Comparison of ENCODE assay signal across 21 mouse cellular contexts in the genomic region with DNA sequence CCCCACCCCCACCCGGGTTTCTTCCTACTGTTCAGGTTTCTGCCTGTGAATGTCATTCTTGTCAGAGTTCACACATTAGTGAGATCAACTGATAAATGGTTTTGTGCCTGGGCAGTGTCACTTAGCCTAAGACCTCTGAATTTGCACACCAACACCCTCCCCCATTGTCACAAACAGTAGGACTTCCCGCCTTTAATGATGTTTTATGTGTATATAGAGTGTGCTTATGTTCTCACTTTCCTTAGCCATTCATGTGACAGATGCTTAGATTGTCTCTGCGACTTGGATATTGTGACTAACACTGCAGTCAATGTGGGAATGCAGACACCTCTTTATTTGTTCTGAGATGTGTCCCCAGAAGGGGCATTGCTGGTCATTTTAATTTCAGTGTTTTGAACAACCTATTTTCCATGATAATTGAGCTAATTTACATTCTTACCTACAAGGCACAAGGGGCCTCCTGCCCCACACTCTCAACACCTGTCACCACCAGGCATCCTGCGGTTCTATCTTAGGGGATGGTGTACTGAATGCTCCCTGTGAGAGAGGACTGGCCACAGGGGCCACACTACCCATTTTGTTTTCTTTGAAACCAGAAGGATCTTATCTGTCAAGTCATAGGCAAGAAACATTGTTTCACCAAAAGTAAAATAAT.
DNase-seq lines count a peak whose midpoint lies in the region; ATAC-seq and TF ChIP-seq lines count a peak whose summit lies in the region.
"Had no signal": no experiment of that assay in that cellular context is flagged by ENCODE, and none has a peak within 500 bp of the region (broad histone marks: within the 10 kb centered on the region; RNA-seq: fewer than 3 reads in every experiment).

No protein-coding gene starts in this region.

- WGBS in forebrain, embryonic 11.5 days = 23% methylated on average over 4 of the region's 4 CpGs
- 17% methylated on average over 4 of the region's 4 CpGs for whole genome bisulfite sequencing in forebrain, postnatal 0 days
- WGBS in kidney, embryonic 16.5 days = 9% methylated on average over 4 of the region's 4 CpGs
- WGBS in forebrain, embryonic 14.5 days = 8% methylated on average over 4 of the region's 4 CpGs

- H3K4me3 ChIP-seq in forebrain, embryonic 11.5 days (ENCODE audit: low read depth, low read length) = no peak overlapping the region
- no peak overlapping the region for H3K4me3 ChIP-seq in forebrain, postnatal 0 days (ENCODE audit: low read depth, low read length)
- no peak overlapping the region for H3K4me3 ChIP-seq in kidney, embryonic 16.5 days (ENCODE audit: low read length)
- H3K4me3 ChIP-seq in forebrain, embryonic 14.5 days (ENCODE audit: low read depth, low read length) = no peak overlapping the region
- no peak overlapping the region for H3K4me3 ChIP-seq in myocyte
- H3K4me3 ChIP-seq: embryonic facial prominence, embryonic 10.5 days; gastrocnemius, adult 2 months; midbrain, embryonic 15.5 days; neural tube, embryonic 13.5 days had no signal

- H3K4me1 ChIP-seq in forebrain, embryonic 11.5 days (replicated peaks; ENCODE audit: control insufficient read depth, insufficient read depth, low read length) = 0 out of 2 replicates have a peak, but pooled peaks cover 2% of the 10 kb centered on the region
- H3K4me1 ChIP-seq in forebrain, postnatal 0 days (ENCODE audit: insufficient read depth) = no peaks in the 10 kb centered on the region
- peaks cover 11% of the 10 kb centered on the region for H3K4me1 ChIP-seq in kidney, embryonic 16.5 days (ENCODE audit: insufficient read depth, low read length)
- H3K4me1 ChIP-seq in forebrain, embryonic 14.5 days (ENCODE audit: control insufficient read depth, insufficient read depth, low read length) = peaks cover 10% of the 10 kb centered on the region

- TF ChIP-seq POLR2A in myocyte (IDR thresholded peaks at IDR 0.05; ENCODE audit: insufficient read length, low read depth) = no peak

- H3K9ac ChIP-seq in forebrain, embryonic 11.5 days (ENCODE audit: low read length) = no peak overlapping the region
- no peak overlapping the region for H3K9ac ChIP-seq in forebrain, postnatal 0 days
- H3K9ac ChIP-seq in kidney, embryonic 16.5 days (replicated peaks; ENCODE audit: low read length) = no peak overlapping the region
- H3K9ac ChIP-seq in forebrain, embryonic 14.5 days (ENCODE audit: low read length) = no peak overlapping the region
- H3K9ac ChIP-seq: midbrain, embryonic 15.5 days; neural tube, embryonic 13.5 days had no signal

- TF ChIP-seq CTCF in forebrain, postnatal 0 days (IDR thresholded peaks at IDR 0.05; ENCODE audit: low read depth) = no peak

- H3K36me3 ChIP-seq in forebrain, embryonic 11.5 days (ENCODE audit: control insufficient read depth, insufficient read depth, low read length) = no peaks in the 10 kb centered on the region
- no peaks in the 10 kb centered on the region for H3K36me3 ChIP-seq in forebrain, postnatal 0 days (ENCODE audit: insufficient read depth)
- H3K36me3 ChIP-seq in kidney, embryonic 16.5 days (ENCODE audit: insufficient read depth, low read length) = no peaks in the 10 kb centered on the region
- no peaks in the 10 kb centered on the region for H3K36me3 ChIP-seq in forebrain, embryonic 14.5 days (ENCODE audit: control insufficient read depth, insufficient read depth, low read length)
- H3K36me3 ChIP-seq in myocyte (ENCODE audit: control insufficient read depth, insufficient read depth) = no peaks in the 10 kb centered on the region
- H3K36me3 ChIP-seq: embryonic facial prominence, embryonic 10.5 days; midbrain, embryonic 15.5 days; neural tube, embryonic 13.5 days had no signal

- ATAC-seq in forebrain, embryonic 11.5 days (replicated peaks; ENCODE audit: low FRiP score) = peak; percentile 69
- no peak for ATAC-seq in forebrain, postnatal 0 days
- peak; percentile 57; the same call in 1 of the 2 replicates for ATAC-seq in kidney, embryonic 16.5 days (ENCODE audit: low FRiP score, low TSS enrichment)
- peak; percentile 80 for ATAC-seq in forebrain, embryonic 14.5 days
- no peak for ATAC-seq in CD4-positive, CD25-positive, alpha-beta regulatory T cell, adult 4 months
- ATAC-seq: midbrain, embryonic 15.5 days had no signal

- H3K27ac ChIP-seq in forebrain, embryonic 11.5 days (ENCODE audit: low read depth, low read length) = no peak overlapping the region
- H3K27ac ChIP-seq in forebrain, postnatal 0 days (ENCODE audit: low read depth, low read length) = no peak overlapping the region
- no peak overlapping the region for H3K27ac ChIP-seq in kidney, embryonic 16.5 days (ENCODE audit: low read length)
- no peak overlapping the region for H3K27ac ChIP-seq in forebrain, embryonic 14.5 days (ENCODE audit: low read depth, low read length)
- H3K27ac ChIP-seq: embryonic facial prominence, embryonic 10.5 days; gastrocnemius, adult 2 months; midbrain, embryonic 15.5 days; neural tube, embryonic 13.5 days had no signal

- no peak overlapping the region for H3ac ChIP-seq in myocyte (ENCODE audit: control insufficient read depth, insufficient read length)

- DNase-seq in forebrain, embryonic 11.5 days (ENCODE audit: low spot score) = peak; percentile 3
- DNase-seq in forebrain, postnatal 0 days = no peak
- no peak for DNase-seq in kidney, postnatal 36 days
- peak; percentile 59 for DNase-seq in forebrain, embryonic 14.5 days (ENCODE audit: low spot score)
- DNase-seq in lung, postnatal 36 days = no peak
- DNase-seq: cerebellum, adult 9-10 months; gastrocnemius, adult 2 months; heart, postnatal 14 days; kidney, adult 18-20 months; kidney, postnatal 25 days; lung, adult 18-20 months; right cerebral cortex, adult 18-20 months; thymus, postnatal 14 days had no signal

- H3K27me3 ChIP-seq in forebrain, embryonic 11.5 days (ENCODE audit: control insufficient read depth, insufficient read depth, low read length) = no peaks in the 10 kb centered on the region
- H3K27me3 ChIP-seq in forebrain, postnatal 0 days (ENCODE audit: insufficient read depth, low read length) = no peaks in the 10 kb centered on the region
- no peaks in the 10 kb centered on the region for H3K27me3 ChIP-seq in kidney, embryonic 16.5 days (ENCODE audit: insufficient read depth, low read length)
- no peaks in the 10 kb centered on the region for H3K27me3 ChIP-seq in forebrain, embryonic 14.5 days (replicated peaks; ENCODE audit: control insufficient read depth, insufficient read depth, low read length)
- H3K27me3 ChIP-seq in myocyte (ENCODE audit: control insufficient read depth, insufficient read depth, insufficient read length) = no peaks in the 10 kb centered on the region
- H3K27me3 ChIP-seq: midbrain, embryonic 15.5 days; neural tube, embryonic 13.5 days had no signal

- H3K9me3 ChIP-seq in forebrain, embryonic 11.5 days (ENCODE audit: control insufficient read depth, low read length) = no peaks in the 10 kb centered on the region
- no peaks in the 10 kb centered on the region for H3K9me3 ChIP-seq in forebrain, postnatal 0 days (ENCODE audit: low read length)
- H3K9me3 ChIP-seq in kidney, embryonic 16.5 days (ENCODE audit: low read length) = no peaks in the 10 kb centered on the region
- H3K9me3 ChIP-seq in forebrain, embryonic 14.5 days (replicated peaks; ENCODE audit: control insufficient read depth, low read length) = no peaks in the 10 kb centered on the region
- H3K9me3 ChIP-seq: embryonic facial prominence, embryonic 10.5 days; midbrain, embryonic 15.5 days; neural tube, embryonic 13.5 days had no signal

- H3K4me2 ChIP-seq in forebrain, embryonic 11.5 days (ENCODE audit: low read depth, low read length, severe bottlenecking) = no peak overlapping the region
- no peak overlapping the region for H3K4me2 ChIP-seq in forebrain, postnatal 0 days (ENCODE audit: low read depth)
- H3K4me2 ChIP-seq in kidney, embryonic 16.5 days (replicated peaks; ENCODE audit: low read depth, low read length) = no peak overlapping the region
- H3K4me2 ChIP-seq in forebrain, embryonic 14.5 days (ENCODE audit: low read length) = no peak overlapping the region
- peak overlapping the region; percentile 39 for H3K4me2 ChIP-seq in myocyte (ENCODE audit: low read depth)
- H3K4me2 ChIP-seq: heart, embryonic 11.5 days; liver, embryonic 11.5 days; midbrain, embryonic 15.5 days; neural tube, embryonic 13.5 days had no signal

- H3K79me2 ChIP-seq in myocyte (ENCODE audit: control insufficient read depth, insufficient read depth) = no peaks in the 10 kb centered on the region

TF ChIP-seq in myocyte, 11 proteins besides CTCF, POLR2A, EP300 and RAD21:
- no peak for TF ChIP-seq POLR2AphosphoS2 (IDR thresholded peaks at IDR 0.05; ENCODE audit: insufficient read length, low read depth)
- peak in 2 of 3 experiments; percentile 23 to 36 for TF ChIP-seq MYOD1 (IDR thresholded peaks at IDR 0.05; ENCODE audit: control insufficient read depth in 1 of 3, insufficient read length in 2 of 3, low read depth in 2 of 3)
- no peak for TF ChIP-seq MYOG (IDR thresholded peaks at IDR 0.05; ENCODE audit: control insufficient read depth in 1 of 3, insufficient read depth in 1 of 3, insufficient read length in 2 of 3, low read depth in 2 of 3)
- no peak for TF ChIP-seq CEBPB (IDR thresholded peaks at IDR 0.05; ENCODE audit: insufficient read depth, poor library complexity, severe bottlenecking)

Comparison
In these comparisons a context has a peak if more than half of its experiments do, and no peak if none do; other contexts are left out.
1. ATAC-seq: peak in forebrain, embryonic 11.5 days (single experiment), kidney, embryonic 16.5 days (single experiment) and forebrain, embryonic 14.5 days (single experiment); none in forebrain, postnatal 0 days (single experiment) and CD4-positive, CD25-positive, alpha-beta regulatory T cell, adult 4 months (single experiment).
2. DNase-seq: peak in forebrain, embryonic 11.5 days (single experiment) and forebrain, embryonic 14.5 days (single experiment); none in forebrain, postnatal 0 days (single experiment), kidney, postnatal 36 days (0 of 2) and lung, postnatal 36 days (single experiment).